8 mouse cellular contexts compared by ENCODE assay signal in the genomic region with DNA sequence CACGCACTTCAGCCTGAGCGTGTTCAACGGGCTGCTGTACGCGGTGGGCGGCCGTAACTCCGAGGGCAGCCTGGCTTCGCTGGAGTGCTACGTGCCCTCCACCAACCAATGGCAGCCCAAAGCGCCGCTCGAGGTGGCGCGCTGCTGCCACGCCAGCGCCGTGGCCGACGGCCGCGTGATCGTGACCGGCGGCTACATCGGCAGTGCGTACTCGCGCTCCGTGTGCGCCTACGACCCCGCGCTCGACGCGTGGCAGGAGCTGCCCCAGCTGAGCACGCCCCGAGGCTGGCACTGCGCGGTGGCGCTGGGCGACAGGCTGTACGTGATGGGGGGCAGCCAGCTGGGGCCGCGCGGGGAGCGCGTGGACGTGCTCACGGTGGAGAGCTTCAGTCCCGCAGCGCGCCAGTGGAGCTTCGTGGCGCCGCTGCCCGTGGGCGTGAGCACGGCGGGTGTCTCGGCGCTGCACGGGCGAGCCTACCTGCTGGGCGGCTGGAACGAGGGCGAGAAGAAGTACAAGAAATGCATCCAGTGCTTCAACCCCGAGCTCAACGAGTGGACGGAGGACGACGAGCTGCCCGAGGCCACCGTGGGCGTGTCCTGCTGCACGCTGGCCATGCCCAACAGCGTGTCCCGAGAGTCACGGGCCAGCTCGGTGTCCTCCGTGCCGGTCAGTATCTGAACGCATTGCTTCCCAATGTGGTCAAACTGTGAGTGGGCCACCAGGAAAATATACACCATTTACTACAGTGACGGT. TPM values are rescaled to one million over a fixed set of nuclear protein-coding genes. Genes with fewer than 3 reads are reported as not detected.
DNase-seq lines count a peak whose midpoint lies in the region; ATAC-seq and TF ChIP-seq lines count a peak whose summit lies in the region.

No protein-coding gene starts in this region.

- H3K9me3 ChIP-seq in heart, embryonic 13.5 days: no peaks in the 10 kb centered on the region
- H3K9me3 ChIP-seq in kidney, postnatal 0 days (replicated peaks; ENCODE audit: low read length): no peaks in the 10 kb centered on the region

- no peak for TF ChIP-seq CTCF in kidney, postnatal 0 days (IDR thresholded peaks at IDR 0.05; ENCODE audit: low read depth)

- H3K4me1 ChIP-seq in heart, embryonic 13.5 days: peaks cover 13% of the 10 kb centered on the region
- 0 out of 2 replicates have a peak, but pooled peaks cover 3% of the 10 kb centered on the region for H3K4me1 ChIP-seq in kidney, postnatal 0 days (replicated peaks; ENCODE audit: insufficient read depth, low read length)

- H3K9ac ChIP-seq in heart, embryonic 13.5 days: peak overlapping the region; percentile 81
- H3K9ac ChIP-seq in kidney, postnatal 0 days (ENCODE audit: low read depth, low read length): peak overlapping the region; percentile 48

- peak overlapping the region; percentile 64 for H3K4me3 ChIP-seq in heart, embryonic 13.5 days
- peak overlapping the region; percentile 48 for H3K4me3 ChIP-seq in kidney, postnatal 0 days (replicated peaks; ENCODE audit: low read depth, low read length)

- peaks cover 15% of the 10 kb centered on the region for H3K36me3 ChIP-seq in heart, embryonic 13.5 days
- no peaks in the 10 kb centered on the region for H3K36me3 ChIP-seq in kidney, postnatal 0 days (ENCODE audit: insufficient read depth, low read length)

- intact Hi-C loops in heart, postnatal 25 days (cut with DNase I): loop anchor here (5.0 kb wide), 1 partner anchor 43 kb away; no protein-coding TSS in a partner anchor

- H3K27ac ChIP-seq in heart, embryonic 13.5 days (replicated peaks): no peak overlapping the region
- H3K27ac ChIP-seq in kidney, postnatal 0 days: no peak overlapping the region

- peaks cover 4% of the 10 kb centered on the region; the same call in 1 of the 2 replicates for H3K27me3 ChIP-seq in heart, embryonic 13.5 days (replicated peaks)
- H3K27me3 ChIP-seq in kidney, postnatal 0 days (ENCODE audit: insufficient read depth, low read length): 0 out of 2 replicates have a peak, but pooled peaks cover 4% of the 10 kb centered on the region

- peak; percentile 63 for ATAC-seq in heart, embryonic 13.5 days (ENCODE audit: extremely low read depth, insufficient number of reproducible peaks, low FRiP score, low TSS enrichment)
- peak; percentile 83 for ATAC-seq in kidney, postnatal 0 days (replicated peaks; ENCODE audit: low FRiP score, low read depth)

- peak; percentile 89 for DNase-seq in heart, adult 11 months
- DNase-seq in heart, postnatal 25 days (ENCODE audit: low spot score): no peak
- DNase-seq in embryo, embryonic 11.5 days (ENCODE audit: low read depth, low spot score): peak; percentile 22
- peak; percentile 21 for DNase-seq in kidney, postnatal 0 days (ENCODE audit: low spot score)
- DNase-seq in liver: peak; percentile 20
- peak; percentile 2 to 3 for DNase-seq in monocyte, adult 2 months (ENCODE audit: low read depth in 1 of 2, low spot score in 2 of 2)
- DNase-seq in spleen, postnatal 10 days (ENCODE audit: low spot score in 2 of 2): peak; percentile 9 to 27

- peak overlapping the region; percentile 100 for H3K4me2 ChIP-seq in heart, embryonic 13.5 days
- peak overlapping the region; percentile 97 for H3K4me2 ChIP-seq in kidney, postnatal 0 days (ENCODE audit: low read length)

- 2% methylated on average over 85 of the region's 85 CpGs for WGBS in heart, embryonic 13.5 days
- under 1% methylated on average over 85 of the region's 85 CpGs for WGBS in kidney, postnatal 0 days

RNA-seq across cellular contexts. Expression of gene Klhl31, which starts 19.1 kb away (rescaled TPM):
- total RNA-seq in heart, postnatal 25 days (2021): 100 to 1,000 TPM; 144 to 150 TPM
- polyA plus RNA-seq in heart, embryonic 13.5 days (2015; fragmentation: Nextera tagmentation; extraction: Ambion mirVana): 46.2 and 49.9 TPM in 2 replicates
- polyA plus RNA-seq in kidney, postnatal 0 days (2015; fragmentation: Nextera tagmentation; extraction: Ambion mirVana): 0.49 and 0.56 TPM in 2 replicates

Comparison
In these comparisons a context has a peak if more than half of its experiments do, and no peak if none do; other contexts are left out.
1. RNA of gene Klhl31, which starts 19.1 kb away (polyA plus RNA-seq): 46.2 to 49.9 TPM in heart, embryonic 13.5 days; 0.49 to 0.56 TPM in kidney, postnatal 0 days; every median in the first group is over 10 times any median in the second.